Mouse (Mus musculus) midbrain, embryonic 13.5 days (tissue): ENCODE data around the gene Wdr45b. TPM values are rescaled to one million over a fixed set of nuclear protein-coding genes. Genes with fewer than 3 reads are reported as not detected.

Experiments used
- ATAC-seq: fragments of 200-750 bp; cut with Nextera tagmentation; 2 replicates; pipeline ENCODE4 v1.8.0; 2017; ENCODE audit warnings: mild to moderate bottlenecking, moderate TSS enrichment, moderate library complexity
- H3K27ac ChIP-seq: fragments of 300-500 bp; sonication (generic); 2 replicates; pipeline ENCODE4 v1.5.1; 2015; ENCODE audit warnings: inconsistent platforms, mild to moderate bottlenecking, moderate library complexity
- H3K27me3 ChIP-seq: fragments of 300-500 bp; sonication (generic); 2 replicates; pipeline ENCODE4 v1.6.1; 2015; ENCODE audit warnings: mild to moderate bottlenecking, inconsistent platforms
- H3K36me3 ChIP-seq: fragments of 300-500 bp; sonication (generic); 2 replicates; pipeline ENCODE4 v1.6.1; 2015; ENCODE audit warnings: mild to moderate bottlenecking, inconsistent platforms
- H3K4me1 ChIP-seq: fragments of 300-500 bp; sonication (generic); replicated peaks from 2 replicates; pipeline ENCODE4 v1.6.1; 2015; ENCODE audit warnings: inconsistent platforms
- H3K4me2 ChIP-seq: fragments of 300-500 bp; sonication (generic); replicated peaks from 2 replicates; pipeline ENCODE4 v1.6.1; 2015; ENCODE audit warnings: moderate library complexity, mild to moderate bottlenecking, inconsistent platforms
- H3K4me3 ChIP-seq: fragments of 300-500 bp; sonication (generic); replicated peaks from 2 replicates; pipeline ENCODE4 v1.5.1; 2015; ENCODE audit warnings: mild to moderate bottlenecking, inconsistent platforms
- H3K9ac ChIP-seq: fragments of 300-500 bp; sonication (generic); replicated peaks from 2 replicates; pipeline ENCODE4 v1.6.1; 2015; ENCODE audit warnings: mild to moderate bottlenecking, inconsistent platforms
- H3K9me3 ChIP-seq: fragments of 300-500 bp; sonication (generic); 2 replicates; pipeline ENCODE4 v1.6.1; 2016; ENCODE audit warnings: mild to moderate bottlenecking, inconsistent platforms
- WGBS: fragments of 180-500 bp; shearing (Covaris S2); methylation state at CpG from one replicate; pipeline ENCODE4 v1.1.7; 2015; 5-methylcytosine and 5-hydroxymethylcytosine counted together
- polyA plus RNA-seq: library from polyadenylated mRNA; unstranded; fragments of >200 nt; fragmentation: Nextera tagmentation; extraction: Ambion mirVana; gene quantifications from 2 replicates; pipeline ENCODE4 v1.2.1, GENCODE M21; 2015

Wdr45b gene
- polyA plus RNA-seq, result 80.4 and 82.6 TPM in 2 replicates

DNA sequence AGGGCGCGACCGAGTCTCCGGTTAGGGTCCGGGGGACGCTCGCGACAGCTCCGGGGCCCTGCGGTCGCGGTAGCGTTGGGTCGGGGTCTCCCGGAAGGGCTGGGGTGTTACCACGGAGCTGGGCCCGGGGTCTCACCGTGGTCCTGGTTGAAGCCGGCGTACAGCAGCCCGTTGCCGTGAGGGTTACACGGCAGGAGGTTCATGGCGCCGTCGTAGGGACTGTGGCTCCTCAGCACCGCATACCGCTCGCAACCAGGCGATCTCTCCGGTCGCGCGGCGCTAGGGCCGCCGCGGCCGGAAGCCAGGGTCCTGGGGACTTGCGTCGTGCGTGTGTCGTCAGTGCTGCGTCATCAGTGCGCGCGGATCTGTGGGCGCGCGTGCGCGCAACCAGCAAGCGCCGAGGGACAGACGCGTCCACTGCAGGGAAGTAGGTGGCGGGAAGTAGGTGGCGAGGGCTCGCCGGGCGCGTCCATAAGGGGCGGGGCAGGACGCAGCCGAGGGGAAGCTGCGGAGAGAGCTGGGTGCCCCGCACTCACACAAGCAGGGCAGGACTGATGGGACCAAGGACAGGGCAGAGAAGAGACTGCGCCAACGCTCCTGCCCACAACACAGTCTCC, at the start of gene Wdr45b:
Gene Wdr45b (minus strand): TSS at position 355 of the 617 bp plus-strand sequence.
- Histone ChIP-seq H3K4me1 (peaks cover 28% of the 10 kb centered on the region), H3K27ac (peak within 1 kb of the TSS; percentile 90), H3K9me3 (no peaks in the 10 kb centered on the region), H3K36me3 (no peaks in the 10 kb centered on the region), H3K4me2 (peak within 1 kb of the TSS; percentile 87), H3K9ac (peak within 1 kb of the TSS; percentile 93), H3K27me3 (no peaks in the 10 kb centered on the region), H3K4me3 (peak within 1 kb of the TSS; percentile 92)
- under 1% methylated on average over 69 of the region's 69 CpGs for WGBS
- peak; percentile 97 for ATAC-seq

DNA sequence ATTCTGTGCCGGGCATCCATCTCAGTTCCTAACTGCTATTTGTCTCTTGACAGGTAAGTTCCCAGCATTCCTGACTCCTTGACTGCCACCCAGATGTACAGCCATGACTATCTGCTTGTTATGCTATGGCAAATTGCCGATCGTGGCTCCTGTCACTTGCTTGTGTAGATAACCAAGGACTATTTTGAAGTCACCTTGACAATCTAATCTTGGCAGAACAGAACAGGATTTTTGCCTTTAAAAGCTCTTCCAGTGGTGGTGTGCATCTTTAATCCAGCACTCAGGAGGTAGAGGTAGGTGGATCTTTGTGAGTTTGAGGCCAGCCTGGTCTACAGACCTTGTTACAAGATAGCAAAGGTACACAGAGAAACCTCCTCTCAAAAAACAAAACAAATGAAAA, 38.2 kb upstream of the Wdr45b start:
- Histone ChIP-seq H3K27ac (no peak overlapping the region), H3K9ac (no peak overlapping the region), H3K4me3 (no peak overlapping the region), H3K9me3 (no peaks in the 10 kb centered on the region), H3K27me3 (0 out of 2 replicates have a peak, but pooled peaks cover 4% of the 10 kb centered on the region), H3K4me2 (no peak overlapping the region), H3K36me3 (no peaks in the 10 kb centered on the region), H3K4me1 (peaks cover 10% of the 10 kb centered on the region)
- ATAC-seq, result no peak
- WGBS, result 92% methylated on average over 3 of the region's 3 CpGs

DNA sequence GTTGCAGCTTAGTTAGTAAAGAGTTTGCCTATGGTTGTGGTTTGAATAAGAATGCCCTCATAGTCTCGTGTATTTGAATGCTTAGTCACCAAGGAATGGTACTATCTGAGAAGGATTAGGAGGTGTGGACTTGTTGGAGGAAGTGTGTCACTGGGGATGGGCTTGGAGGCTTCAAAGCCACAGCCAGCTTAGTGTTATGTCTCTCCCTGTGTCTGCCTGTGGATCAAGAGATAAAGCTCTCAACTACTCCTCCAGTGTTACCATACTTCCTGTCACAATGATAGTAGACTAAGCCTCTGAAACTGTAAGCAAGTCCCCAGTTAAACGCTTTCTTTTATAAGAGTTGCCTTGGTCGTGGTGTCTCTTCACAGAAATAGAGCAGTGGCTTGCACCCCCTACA, 36.5 kb upstream of the Wdr45b start:
- H3K9me3 ChIP-seq, result no peaks in the 10 kb centered on the region
- no peak overlapping the region for H3K4me3 ChIP-seq
- peaks cover 16% of the 10 kb centered on the region for H3K4me1 ChIP-seq
- 59% methylated on average over 3 of the region's 3 CpGs for WGBS
- H3K36me3 ChIP-seq, result no peaks in the 10 kb centered on the region
- H3K27me3 ChIP-seq, result peaks cover 18% of the 10 kb centered on the region
- no peak for ATAC-seq
- no peak overlapping the region for H3K4me2 ChIP-seq
- no peak overlapping the region for H3K9ac ChIP-seq
- H3K27ac ChIP-seq, result no peak overlapping the region

DNA sequence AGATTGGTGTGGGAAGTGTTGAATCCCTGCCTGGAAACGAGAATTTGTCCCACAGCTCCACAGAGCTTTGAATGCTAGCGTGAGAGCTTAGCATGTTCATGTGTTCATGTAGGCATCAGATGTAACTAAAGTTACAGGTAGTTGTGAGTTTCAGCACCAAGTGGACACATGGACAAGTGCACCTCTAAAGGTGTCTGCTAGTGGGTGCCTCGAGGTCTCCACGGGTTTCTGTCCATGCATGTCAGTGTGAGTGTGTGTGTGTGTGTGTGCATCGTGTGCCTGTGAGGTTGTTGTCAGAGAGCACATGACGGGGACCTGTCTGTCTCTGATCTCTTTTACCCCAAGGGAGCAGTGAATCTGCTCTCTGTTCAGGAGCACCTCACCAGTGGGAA, 34.3 kb upstream of the Wdr45b start:
- H3K4me1 ChIP-seq, result peaks cover 16% of the 10 kb centered on the region

DNA sequence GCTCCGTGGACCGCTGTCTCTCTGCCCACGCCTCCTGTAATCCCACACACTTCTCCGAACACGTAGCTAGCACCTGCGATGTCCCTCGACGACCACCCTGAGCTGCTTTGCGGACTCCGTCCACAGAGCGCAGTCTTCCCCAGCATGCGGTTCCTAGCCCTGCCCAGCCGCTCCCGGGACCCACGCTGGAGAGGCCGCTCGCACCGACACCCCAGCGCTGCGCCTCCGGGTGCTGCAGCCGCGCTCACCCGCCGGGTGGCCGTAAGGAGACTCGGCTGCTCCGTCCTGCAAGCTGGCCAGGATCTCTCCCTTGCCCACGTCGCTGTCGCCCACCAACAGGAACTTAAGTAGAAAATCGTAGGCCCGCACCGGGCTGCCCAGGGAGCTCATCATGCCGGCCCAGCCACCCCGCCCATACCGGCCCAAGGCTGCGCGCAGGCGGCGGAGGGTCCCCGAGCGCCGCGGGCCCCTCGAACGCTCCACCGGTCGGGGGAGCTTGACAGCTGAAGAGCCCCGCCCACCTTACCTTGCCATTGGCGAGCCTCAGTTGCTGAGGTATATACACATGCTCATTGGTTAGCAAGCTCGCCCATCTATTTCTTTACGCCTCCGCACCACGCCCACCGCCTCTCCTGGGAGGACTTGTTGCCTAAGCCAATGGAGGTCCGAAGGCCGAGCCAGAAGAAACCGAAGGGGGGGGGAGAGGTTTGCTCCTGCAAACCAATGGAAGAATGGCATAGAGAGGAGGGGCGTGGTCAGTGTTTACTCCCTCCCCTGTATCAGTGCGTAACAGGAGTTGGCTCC, 33.7 kb upstream of the Wdr45b start, which contains the start of gene Rab40b:
Gene Rab40b (minus strand): TSS at position 502 of the 804 bp plus-strand sequence.
- peak within 1 kb of the TSS; percentile 87 for H3K4me2 ChIP-seq
- H3K27ac ChIP-seq, result peak within 1 kb of the TSS; percentile 53; the same call in 1 of the 2 replicates
- H3K27me3 ChIP-seq, result peaks cover 18% of the 10 kb centered on the region
- WGBS, result under 1% methylated on average over 61 of the region's 61 CpGs
- H3K36me3 ChIP-seq, result no peaks in the 10 kb centered on the region
- H3K4me3 ChIP-seq, result peak within 1 kb of the TSS; percentile 69
- peak; percentile 99 for ATAC-seq
- H3K9me3 ChIP-seq, result no peaks in the 10 kb centered on the region
- H3K4me1 ChIP-seq, result peaks cover 16% of the 10 kb centered on the region
- H3K9ac ChIP-seq, result peak within 1 kb of the TSS; percentile 69

More for the DNA sequence above, 34.3 kb upstream of the Wdr45b start:
- peaks cover 18% of the 10 kb centered on the region for H3K27me3 ChIP-seq
- H3K27ac ChIP-seq, result no peak overlapping the region
- WGBS, result 11% methylated on average over 6 of the region's 6 CpGs
- H3K4me3 ChIP-seq, result peak overlapping the region; percentile 69
- H3K9ac ChIP-seq, result no peak overlapping the region
- H3K4me2 ChIP-seq, result peak overlapping the region; percentile 87
- ATAC-seq, result peak; percentile 51; the same call in 1 of the 2 replicates
- no peaks in the 10 kb centered on the region for H3K9me3 ChIP-seq
- no peaks in the 10 kb centered on the region for H3K36me3 ChIP-seq

DNA sequence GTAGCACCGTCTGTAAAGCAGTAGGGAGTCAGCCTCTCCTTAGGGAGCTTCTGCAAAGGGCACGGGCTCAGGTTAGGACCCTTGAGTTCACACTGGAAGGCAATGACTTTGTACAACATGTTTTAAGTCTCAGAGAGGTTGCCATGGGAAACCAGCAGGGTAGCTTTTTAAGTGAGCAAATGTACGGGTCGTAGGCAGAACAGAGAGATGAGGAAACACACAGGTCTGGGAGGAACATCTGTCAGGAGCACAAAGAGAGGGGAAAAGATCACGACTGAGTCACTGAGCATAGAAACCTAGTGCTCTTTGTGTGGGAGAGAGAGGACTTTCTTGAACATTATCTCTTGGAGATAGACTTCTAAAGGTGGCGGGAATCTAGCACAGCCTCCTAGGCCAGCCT, 26.0 kb upstream of the Wdr45b start:
- no peak overlapping the region for H3K27ac ChIP-seq
- H3K4me2 ChIP-seq, result no peak overlapping the region
- 0 out of 2 replicates have a peak, but pooled peaks cover 3% of the 10 kb centered on the region for H3K4me1 ChIP-seq
- H3K4me3 ChIP-seq, result no peak overlapping the region
- no peak overlapping the region for H3K9ac ChIP-seq
- ATAC-seq, result no peak
- WGBS, result 18% methylated on average over 6 of the region's 6 CpGs
- no peaks in the 10 kb centered on the region for H3K9me3 ChIP-seq
- H3K36me3 ChIP-seq, result no peaks in the 10 kb centered on the region
- H3K27me3 ChIP-seq, result 0 out of 2 replicates have a peak, but pooled peaks cover 3% of the 10 kb centered on the region

DNA sequence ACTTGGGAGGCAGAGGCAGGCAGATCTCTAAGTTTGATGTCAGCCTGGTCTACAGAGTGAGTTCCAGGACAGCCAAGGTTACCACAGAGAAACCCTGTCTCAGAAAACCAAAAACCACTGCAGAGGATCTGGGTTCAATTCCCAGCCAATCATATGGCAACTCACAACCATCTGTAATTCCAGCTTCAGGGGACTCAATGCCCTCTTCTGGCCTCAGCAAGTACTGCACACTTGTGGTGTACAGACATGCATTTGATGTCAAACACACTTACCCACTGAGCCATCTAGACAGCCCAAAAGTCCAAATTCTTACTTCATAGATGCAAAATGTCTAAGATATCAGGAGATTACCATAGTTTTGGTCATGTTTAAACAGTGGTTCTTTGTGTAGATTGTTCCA, 24.4 kb upstream of the Wdr45b start:
- H3K4me1 ChIP-seq, result 0 out of 2 replicates have a peak, but pooled peaks cover 3% of the 10 kb centered on the region
- no peak overlapping the region for H3K4me3 ChIP-seq
- no peaks in the 10 kb centered on the region for H3K9me3 ChIP-seq
- H3K27ac ChIP-seq, result no peak overlapping the region
- H3K4me2 ChIP-seq, result no peak overlapping the region
- no peak overlapping the region for H3K9ac ChIP-seq
- no peak for ATAC-seq
- H3K36me3 ChIP-seq, result no peaks in the 10 kb centered on the region
- 0 out of 2 replicates have a peak, but pooled peaks cover 3% of the 10 kb centered on the region for H3K27me3 ChIP-seq

DNA sequence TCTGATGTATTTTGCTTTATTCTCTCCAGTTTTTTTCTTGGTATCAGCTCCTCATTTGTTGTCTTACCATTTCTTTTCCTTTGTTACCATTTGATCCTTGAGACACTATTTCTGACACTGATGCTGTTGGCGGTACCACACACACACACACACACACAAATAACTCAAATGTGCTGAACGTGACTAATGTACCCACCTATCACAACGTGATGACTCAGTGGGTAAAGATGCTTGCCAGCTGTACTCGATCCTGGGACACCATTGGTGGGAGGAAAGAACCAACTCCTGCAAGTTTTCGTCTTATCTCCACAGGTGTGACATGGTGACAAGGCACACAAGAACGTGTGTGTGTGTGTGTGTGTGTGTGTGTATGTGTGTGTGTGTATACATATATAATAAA, 19.1 kb upstream of the Wdr45b start:
- no peak for ATAC-seq
- H3K9ac ChIP-seq, result no peak overlapping the region
- no peak overlapping the region for H3K27ac ChIP-seq
- 0 out of 2 replicates have a peak, but pooled peaks cover 3% of the 10 kb centered on the region for H3K27me3 ChIP-seq
- H3K4me3 ChIP-seq, result no peak overlapping the region
- H3K4me1 ChIP-seq, result no peaks in the 10 kb centered on the region
- WGBS, result 71% methylated on average over 6 of the region's 6 CpGs
- H3K36me3 ChIP-seq, result no peaks in the 10 kb centered on the region
- no peak overlapping the region for H3K4me2 ChIP-seq
- H3K9me3 ChIP-seq, result no peaks in the 10 kb centered on the region

DNA sequence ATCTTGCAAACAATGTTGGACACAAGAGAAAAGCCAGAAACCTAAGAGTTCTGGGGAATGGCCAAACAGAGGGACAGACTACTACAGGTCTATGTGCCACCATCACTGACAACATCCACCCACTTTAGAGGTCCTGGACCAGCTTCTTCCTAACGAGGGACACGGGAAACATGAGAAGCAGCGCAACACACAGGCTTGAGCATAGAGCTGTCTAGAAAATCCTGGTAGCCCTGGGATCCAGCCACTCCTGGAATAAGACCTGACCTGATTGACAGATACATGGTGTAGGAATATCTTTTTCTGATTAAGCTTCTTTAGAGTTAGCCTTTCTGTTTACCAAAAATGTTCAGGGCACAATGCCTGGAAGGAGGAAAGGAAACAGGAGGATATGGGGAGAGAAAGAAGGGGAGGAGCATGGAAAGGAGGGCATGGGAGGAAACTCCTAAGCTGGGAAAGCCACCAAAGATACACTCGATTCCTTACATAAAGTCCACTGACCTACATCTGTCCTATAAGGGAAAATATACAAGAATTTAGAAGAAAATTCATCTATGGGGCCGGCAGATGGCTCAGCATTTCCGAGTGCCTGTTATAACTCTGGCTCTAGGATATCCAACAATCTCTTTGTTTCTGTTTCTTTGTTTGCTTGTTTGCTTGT, 16.2 kb upstream of the Wdr45b start:
- Histone ChIP-seq H3K9ac (no peak overlapping the region), H3K4me3 (no peak overlapping the region), H3K4me1 (no peaks in the 10 kb centered on the region), H3K4me2 (no peak overlapping the region), H3K27ac (no peak overlapping the region), H3K27me3 (no peaks in the 10 kb centered on the region), H3K9me3 (no peaks in the 10 kb centered on the region), H3K36me3 (no peaks in the 10 kb centered on the region)
- ATAC-seq, result no peak
- WGBS, result 83% methylated on average over 6 of the region's 6 CpGs

DNA sequence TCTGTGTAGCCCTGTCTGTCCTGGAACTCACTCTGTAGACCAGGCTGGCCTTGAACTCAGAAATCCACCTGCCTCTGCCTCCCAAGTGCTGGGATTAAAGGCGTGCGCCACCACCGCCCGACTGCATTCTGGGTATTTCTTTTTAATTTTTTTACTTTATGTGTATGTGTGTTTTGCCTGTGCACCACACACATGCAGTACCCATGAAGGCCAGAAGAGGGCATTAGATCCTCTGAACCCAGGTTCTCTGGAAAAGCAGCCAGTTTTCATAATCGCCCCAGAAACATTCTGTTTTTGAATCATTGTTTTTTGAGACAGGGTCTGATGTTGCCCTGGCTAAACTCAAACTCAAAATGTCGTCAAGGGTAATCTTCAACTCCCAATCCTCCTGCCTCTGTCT, 15.4 kb upstream of the Wdr45b start:
- no peak for ATAC-seq
- Histone ChIP-seq H3K4me2 (no peak overlapping the region), H3K36me3 (no peaks in the 10 kb centered on the region), H3K27me3 (no peaks in the 10 kb centered on the region), H3K9ac (no peak overlapping the region), H3K9me3 (no peaks in the 10 kb centered on the region), H3K4me3 (no peak overlapping the region), H3K27ac (no peak overlapping the region), H3K4me1 (no peaks in the 10 kb centered on the region)
- WGBS, result 58% methylated on average over 6 of the region's 6 CpGs

DNA sequence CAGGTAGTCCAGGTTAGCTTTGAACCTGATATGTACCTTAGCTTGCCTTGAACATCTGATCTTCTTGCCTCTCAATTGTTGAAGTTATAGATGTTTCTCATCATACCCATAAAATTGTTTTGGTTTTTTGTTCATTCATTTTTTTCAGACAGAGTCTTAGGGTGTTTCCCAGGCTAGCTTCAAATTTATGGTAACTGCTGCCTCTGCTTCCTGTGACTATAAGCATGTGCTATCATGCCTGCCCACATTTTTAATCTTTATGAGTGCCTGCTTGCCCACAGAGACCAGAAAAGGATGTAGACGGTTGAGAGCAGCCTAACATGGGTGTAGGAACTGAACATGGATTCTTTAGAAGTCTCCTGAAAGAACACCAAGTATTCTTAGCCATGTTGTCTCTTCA, 14.5 kb upstream of the Wdr45b start:
- Histone ChIP-seq H3K27me3 (no peaks in the 10 kb centered on the region), H3K9me3 (no peaks in the 10 kb centered on the region), H3K27ac (no peak overlapping the region), H3K9ac (no peak overlapping the region), H3K4me1 (no peaks in the 10 kb centered on the region), H3K36me3 (no peaks in the 10 kb centered on the region), H3K4me3 (no peak overlapping the region), H3K4me2 (no peak overlapping the region)
- WGBS, result 80% methylated on average over 1 of the region's 1 CpGs
- ATAC-seq, result no peak

DNA sequence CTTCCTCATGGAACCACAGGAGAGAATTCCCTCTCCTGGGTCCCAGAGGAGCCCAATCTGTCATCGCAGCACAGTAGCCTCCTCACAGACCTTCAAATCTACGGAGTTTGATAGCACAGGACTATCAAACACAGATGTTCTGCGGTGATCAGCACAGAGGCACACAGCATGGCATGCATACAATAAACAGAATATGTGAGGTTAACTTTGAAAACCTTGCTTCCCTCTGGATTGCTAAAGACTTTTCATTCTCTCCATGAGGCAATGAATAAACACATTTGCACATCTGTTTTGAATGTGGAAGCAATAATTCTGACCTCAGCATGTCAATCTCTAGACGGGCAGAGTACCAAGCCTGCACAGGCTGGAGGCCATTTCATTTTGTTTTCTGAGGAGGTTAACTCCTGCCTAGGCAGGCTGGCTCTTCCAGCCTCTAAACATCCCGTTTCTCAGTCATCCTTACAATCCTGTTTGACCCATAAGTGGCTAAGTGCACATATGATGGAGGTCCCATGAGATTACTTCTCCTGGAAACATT, 13.0 kb upstream of the Wdr45b start:
- H3K4me2 ChIP-seq, result no peak overlapping the region
- H3K27ac ChIP-seq, result no peak overlapping the region
- WGBS, result 71% methylated on average over 5 of the region's 5 CpGs
- H3K9ac ChIP-seq, result no peak overlapping the region
- H3K4me1 ChIP-seq, result no peaks in the 10 kb centered on the region
- ATAC-seq, result no peak
- no peak overlapping the region for H3K4me3 ChIP-seq
- no peaks in the 10 kb centered on the region for H3K27me3 ChIP-seq
- no peaks in the 10 kb centered on the region for H3K36me3 ChIP-seq
- H3K9me3 ChIP-seq, result no peaks in the 10 kb centered on the region
